Mouse (Mus musculus): Measurements from ENCODE around the gene Sema3d. TPM values are rescaled to one million over a fixed set of nuclear protein-coding genes. Genes with fewer than 3 reads are reported as not detected.

The Sema3d gene
- total RNA-seq, 1 experiment = 0.76 TPM

DNA sequence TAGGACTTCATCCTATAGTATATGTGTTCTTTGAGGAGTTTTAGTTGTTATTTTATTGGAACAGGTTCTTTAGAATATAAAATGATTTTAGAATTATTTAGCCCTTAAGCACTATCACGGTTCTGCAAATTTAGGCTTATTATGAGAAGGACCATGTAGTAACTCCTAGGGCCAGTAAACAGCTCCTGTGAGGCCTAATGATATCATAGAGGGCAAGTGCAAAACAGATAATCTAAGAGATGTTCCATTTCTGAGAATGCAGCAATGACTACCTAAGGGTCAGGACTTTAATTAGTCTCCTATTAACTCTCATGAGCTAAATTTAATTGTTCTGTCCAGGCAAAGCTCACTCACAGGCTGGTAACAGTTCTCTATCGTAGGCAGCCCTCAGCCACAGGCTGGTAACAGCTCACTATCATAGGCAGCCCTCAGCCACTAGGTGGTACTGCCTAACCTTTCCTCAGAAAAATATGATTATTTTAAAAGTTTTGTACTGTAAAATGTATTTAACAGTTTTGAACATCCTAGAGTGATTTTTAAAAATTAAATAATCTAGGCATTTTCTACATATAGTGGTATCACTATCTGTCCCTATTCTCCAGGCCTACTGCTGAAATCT lies 181.5 kb downstream of the Sema3d start:
- peak; percentile 4; the same call in 1 of the 2 replicates for TF ChIP-seq ZC3H11A (IDR thresholded peaks at IDR 0.05; ENCODE audit: borderline replicate concordance, low read depth, low read length)
- no peak for TF ChIP-seq MAFK (IDR thresholded peaks at IDR 0.05; ENCODE audit: insufficient read depth, low read depth, low read length)
- no peak for TF ChIP-seq CHD2 (IDR thresholded peaks at IDR 0.05; ENCODE audit: low read depth, low read length)
- no peak for TF ChIP-seq HCFC1 (IDR thresholded peaks at IDR 0.05; ENCODE audit: borderline replicate concordance, insufficient read depth, low read length)
- H3K4me1 ChIP-seq (ENCODE audit: control insufficient read depth in 2 of 2, insufficient read depth in 2 of 2, low read length in 2 of 2, poor library complexity in 1 of 2) = no peaks in the 10 kb centered on the region; a peak in 1 of 4 replicates
- DNase-seq (ENCODE audit: low read depth, low spot score) = no peak
- no peaks in the 10 kb centered on the region for H3K9me3 ChIP-seq (ENCODE audit: control insufficient read depth, insufficient read depth, low read depth, low read length)
- in situ Hi-C loops (cut with MboI; ENCODE audit: low sequenced_read_pairs in 2 of 2, unreplicated experiment in 2 of 2) = loop anchor here (10.0 to 25.0 kb wide), 2 partner anchors 1060 to 1073 kb away; no protein-coding TSS in a partner anchor
- H3K9ac ChIP-seq (ENCODE audit: insufficient read depth, low read depth, low read length, poor library complexity, severe bottlenecking) = no peak overlapping the region
- H3K27ac ChIP-seq (ENCODE audit: insufficient read depth, low read depth, low read length, poor library complexity, severe bottlenecking) = no peak overlapping the region
- H3K36me3 ChIP-seq (ENCODE audit: control insufficient read depth, insufficient read depth, low read length, poor library complexity, severe bottlenecking) = no peaks in the 10 kb centered on the region
- H3K4me3 ChIP-seq (ENCODE audit: insufficient read depth in 1 of 2, low read depth in 1 of 2, low read length in 2 of 2, poor library complexity in 1 of 2, severe bottlenecking in 1 of 2) = no peak overlapping the region

DNA sequence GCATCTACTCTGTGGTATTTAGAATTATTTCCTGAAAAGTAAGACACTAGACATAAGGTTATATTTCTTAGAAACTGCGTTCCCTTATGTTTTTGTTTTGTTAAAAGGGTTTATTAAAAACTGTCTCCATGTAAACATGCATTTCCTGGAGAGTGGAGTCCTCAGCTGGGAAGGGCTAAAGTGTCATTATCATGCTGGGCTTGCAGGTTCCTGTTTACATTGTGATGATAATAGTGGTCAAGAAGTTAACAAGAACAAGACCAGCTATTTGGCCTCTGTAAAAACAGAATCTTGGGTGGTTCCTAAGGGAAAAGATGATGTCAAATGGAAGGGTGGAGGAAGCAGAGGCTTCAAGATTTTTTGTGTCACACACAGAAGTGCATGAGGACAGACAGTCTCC lies 183.4 kb downstream of the Sema3d start:
- Histone ChIP-seq H3K4me1 (ENCODE audit: control insufficient read depth in 2 of 2, insufficient read depth in 2 of 2, low read length in 2 of 2, poor library complexity in 1 of 2) (no peaks in the 10 kb centered on the region; a peak in 1 of 4 replicates), H3K4me3 (ENCODE audit: insufficient read depth in 1 of 2, low read depth in 1 of 2, low read length in 2 of 2, poor library complexity in 1 of 2, severe bottlenecking in 1 of 2) (no peak overlapping the region), H3K9ac (ENCODE audit: insufficient read depth, low read depth, low read length, poor library complexity, severe bottlenecking) (no peak overlapping the region), H3K36me3 (ENCODE audit: control insufficient read depth, insufficient read depth, low read length, poor library complexity, severe bottlenecking) (no peaks in the 10 kb centered on the region), H3K9me3 (ENCODE audit: control insufficient read depth, insufficient read depth, low read depth, low read length) (no peaks in the 10 kb centered on the region), H3K27ac (ENCODE audit: insufficient read depth, low read depth, low read length, poor library complexity, severe bottlenecking) (no peak overlapping the region)
- TF ChIP-seq ZC3H11A (IDR thresholded peaks at IDR 0.05; ENCODE audit: borderline replicate concordance, low read depth, low read length) (no peak), CHD2 (IDR thresholded peaks at IDR 0.05; ENCODE audit: low read depth, low read length) (no peak), MAFK (IDR thresholded peaks at IDR 0.05; ENCODE audit: insufficient read depth, low read depth, low read length) (no peak), HCFC1 (IDR thresholded peaks at IDR 0.05; ENCODE audit: borderline replicate concordance, insufficient read depth, low read length) (no peak), ZNF384 (IDR thresholded peaks at IDR 0.05; ENCODE audit: low read depth, low read length) (no peak)
- in situ Hi-C loops (cut with MboI; ENCODE audit: low sequenced_read_pairs in 2 of 2, unreplicated experiment in 2 of 2) = loop anchor here (10.0 to 25.0 kb wide), 2 partner anchors 1058 to 1071 kb away; no protein-coding TSS in a partner anchor
- peak; percentile 12 for DNase-seq (ENCODE audit: low read depth, low spot score)

GRCm38 (mm10) chr5:12574551-12574950 lies 191.4 kb downstream of the Sema3d start:
- TF ChIP-seq MAFK (IDR thresholded peaks at IDR 0.05; ENCODE audit: insufficient read depth, low read depth, low read length) = no peak
- TF ChIP-seq CHD2 (IDR thresholded peaks at IDR 0.05; ENCODE audit: low read depth, low read length) = no peak
- TF ChIP-seq HCFC1 (IDR thresholded peaks at IDR 0.05; ENCODE audit: borderline replicate concordance, insufficient read depth, low read length) = no peak
- no peak for TF ChIP-seq ZNF384 (IDR thresholded peaks at IDR 0.05; ENCODE audit: low read depth, low read length)
- no peak for TF ChIP-seq ZC3H11A (IDR thresholded peaks at IDR 0.05; ENCODE audit: borderline replicate concordance, low read depth, low read length)
- in situ Hi-C loops (cut with MboI; ENCODE audit: low sequenced_read_pairs in 2 of 2, unreplicated experiment in 2 of 2) = loop anchor here in 1 of 2 experiments (25.0 kb wide), 1 partner anchor 1063 kb away; no protein-coding TSS in a partner anchor

DNA sequence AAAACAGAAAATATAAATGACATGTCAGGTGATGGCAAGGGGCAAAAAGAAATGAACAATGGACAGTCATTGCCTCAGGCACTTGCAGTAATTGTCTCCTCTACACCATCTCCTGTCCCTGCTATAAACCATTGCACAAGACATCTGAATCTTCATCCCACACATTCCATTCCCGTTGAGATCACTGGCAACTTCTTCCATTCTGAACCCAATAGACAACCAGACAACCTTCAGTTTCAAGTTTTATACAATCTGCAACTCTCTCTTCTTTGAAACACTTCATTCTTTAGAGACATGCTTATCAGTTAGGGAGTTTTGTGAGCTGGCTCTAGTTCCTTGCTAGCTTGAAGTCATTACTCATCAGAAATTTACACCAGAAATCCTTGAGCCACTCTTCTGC lies 192.1 kb downstream of the Sema3d start:
- in situ Hi-C loops (cut with MboI; ENCODE audit: low sequenced_read_pairs in 2 of 2, unreplicated experiment in 2 of 2) = no loop called here

More at GRCm38 (mm10) chr5:12574551-12574950, 191.4 kb downstream of the Sema3d start:
- Histone ChIP-seq H3K4me3 (ENCODE audit: insufficient read depth in 1 of 2, low read depth in 1 of 2, low read length in 2 of 2, poor library complexity in 1 of 2, severe bottlenecking in 1 of 2) (no peak overlapping the region), H3K4me1 (ENCODE audit: control insufficient read depth in 2 of 2, insufficient read depth in 2 of 2, low read length in 2 of 2, poor library complexity in 1 of 2) (no peaks in the 10 kb centered on the region), H3K27ac (ENCODE audit: insufficient read depth, low read depth, low read length, poor library complexity, severe bottlenecking) (no peak overlapping the region), H3K36me3 (ENCODE audit: control insufficient read depth, insufficient read depth, low read length, poor library complexity, severe bottlenecking) (no peaks in the 10 kb centered on the region), H3K9ac (ENCODE audit: insufficient read depth, low read depth, low read length, poor library complexity, severe bottlenecking) (no peak overlapping the region), H3K9me3 (ENCODE audit: control insufficient read depth, insufficient read depth, low read depth, low read length) (no peaks in the 10 kb centered on the region)
- no peak for DNase-seq (ENCODE audit: low read depth, low spot score)

More for the DNA sequence above, 192.1 kb downstream of the Sema3d start:
- Histone ChIP-seq H3K27ac (ENCODE audit: insufficient read depth, low read depth, low read length, poor library complexity, severe bottlenecking) (no peak overlapping the region), H3K36me3 (ENCODE audit: control insufficient read depth, insufficient read depth, low read length, poor library complexity, severe bottlenecking) (no peaks in the 10 kb centered on the region), H3K4me1 (ENCODE audit: control insufficient read depth in 2 of 2, insufficient read depth in 2 of 2, low read length in 2 of 2, poor library complexity in 1 of 2) (no peaks in the 10 kb centered on the region), H3K4me3 (ENCODE audit: insufficient read depth in 1 of 2, low read depth in 1 of 2, low read length in 2 of 2, poor library complexity in 1 of 2, severe bottlenecking in 1 of 2) (no peak overlapping the region), H3K9ac (ENCODE audit: insufficient read depth, low read depth, low read length, poor library complexity, severe bottlenecking) (no peak overlapping the region), H3K9me3 (ENCODE audit: control insufficient read depth, insufficient read depth, low read depth, low read length) (no peaks in the 10 kb centered on the region)
- DNase-seq (ENCODE audit: low read depth, low spot score) = no peak
- TF ChIP-seq MAFK (IDR thresholded peaks at IDR 0.05; ENCODE audit: insufficient read depth, low read depth, low read length) (no peak), CHD2 (IDR thresholded peaks at IDR 0.05; ENCODE audit: low read depth, low read length) (no peak), ZC3H11A (IDR thresholded peaks at IDR 0.05; ENCODE audit: borderline replicate concordance, low read depth, low read length) (no peak), ZNF384 (IDR thresholded peaks at IDR 0.05; ENCODE audit: low read depth, low read length) (no peak), HCFC1 (IDR thresholded peaks at IDR 0.05; ENCODE audit: borderline replicate concordance, insufficient read depth, low read length) (no peak)

Data from ES-E14 (cell line).